Mouse (Mus musculus): Measurements from ENCODE around the gene Col25a1.

Col25a1 gene

GRCm38 (mm10) chr3:130584007-130584406 is 452.7 kb downstream of the Col25a1 start:
- DNase-seq = no peak

GRCm38 (mm10) chr3:130595050-130595449 is 463.7 kb downstream of the Col25a1 start:
- DNase-seq = no peak

DNA sequence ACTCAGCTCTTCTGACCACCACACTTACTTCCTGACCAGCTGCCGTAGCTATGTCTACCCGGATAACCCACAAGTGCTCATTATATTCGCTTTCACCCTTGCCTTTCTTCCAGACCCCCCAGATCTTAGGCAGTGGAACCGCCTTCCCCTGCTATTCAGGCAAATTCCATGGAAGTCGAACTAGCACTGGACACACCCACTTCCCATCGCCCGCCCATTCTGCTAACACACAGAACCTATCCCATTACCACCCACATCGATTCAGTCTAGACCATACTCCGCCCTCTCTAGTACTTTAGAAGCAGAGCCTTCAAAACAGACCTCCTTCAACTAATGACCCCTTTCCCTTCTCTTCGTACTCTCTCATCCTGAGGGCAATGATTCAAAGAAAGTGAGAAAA is 470.2 kb downstream of the Col25a1 start:
- no peak for DNase-seq

DNA sequence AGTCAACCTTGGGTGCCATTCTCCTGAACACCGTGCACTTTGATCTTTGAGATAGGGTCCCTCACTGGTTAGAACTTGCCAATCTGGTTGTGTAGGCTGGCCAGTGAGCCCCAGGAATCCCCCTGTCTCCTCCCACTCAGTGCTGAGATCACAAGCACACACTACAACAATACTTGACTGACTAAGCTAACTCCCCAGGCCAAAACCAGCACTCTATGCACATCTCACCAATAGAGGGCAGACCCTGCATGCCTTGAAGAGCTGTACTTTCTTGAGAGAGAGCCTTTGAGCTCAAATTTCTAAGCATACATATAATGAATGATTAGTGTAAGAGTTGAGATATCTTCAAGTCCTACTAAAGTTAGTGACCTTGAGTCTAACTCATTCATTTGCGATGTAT is 476.6 kb downstream of the Col25a1 start:
- DNase-seq = no peak

GRCm38 (mm10) chr3:130614444-130614843 is 483.1 kb downstream of the Col25a1 start:
- DNase-seq = no peak

GRCm38 (mm10) chr3:130615625-130616024 is 484.3 kb downstream of the Col25a1 start:
- DNase-seq = no peak

DNA sequence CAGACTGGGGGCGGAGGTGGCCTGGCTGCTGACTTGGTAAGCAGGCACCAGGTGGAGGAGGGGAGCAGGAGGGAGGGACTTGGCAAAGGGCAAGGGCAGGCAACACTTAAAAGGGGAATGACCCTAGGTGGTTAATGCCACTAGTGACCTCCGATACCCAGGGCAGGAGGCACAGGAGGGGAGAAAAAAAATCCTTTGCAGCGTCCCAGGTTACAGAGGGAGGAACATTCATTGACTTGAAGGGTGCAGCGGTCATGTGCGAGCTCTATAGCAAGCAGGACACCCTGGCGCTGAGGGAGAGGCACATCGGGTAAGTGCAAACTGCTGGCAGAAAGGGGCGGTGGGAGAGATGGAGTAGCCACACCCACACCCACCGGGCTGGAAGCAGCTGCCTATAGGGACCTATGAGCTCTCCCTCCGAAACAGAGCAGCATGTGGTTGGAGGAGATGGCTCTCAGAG is 486.2 kb downstream of the Col25a1 start, which contains the start of gene Etnppl:
Gene Etnppl, plus strand, starts transcription at position 10 of the 460 bp plus-strand sequence.
- no peak for DNase-seq

DNA sequence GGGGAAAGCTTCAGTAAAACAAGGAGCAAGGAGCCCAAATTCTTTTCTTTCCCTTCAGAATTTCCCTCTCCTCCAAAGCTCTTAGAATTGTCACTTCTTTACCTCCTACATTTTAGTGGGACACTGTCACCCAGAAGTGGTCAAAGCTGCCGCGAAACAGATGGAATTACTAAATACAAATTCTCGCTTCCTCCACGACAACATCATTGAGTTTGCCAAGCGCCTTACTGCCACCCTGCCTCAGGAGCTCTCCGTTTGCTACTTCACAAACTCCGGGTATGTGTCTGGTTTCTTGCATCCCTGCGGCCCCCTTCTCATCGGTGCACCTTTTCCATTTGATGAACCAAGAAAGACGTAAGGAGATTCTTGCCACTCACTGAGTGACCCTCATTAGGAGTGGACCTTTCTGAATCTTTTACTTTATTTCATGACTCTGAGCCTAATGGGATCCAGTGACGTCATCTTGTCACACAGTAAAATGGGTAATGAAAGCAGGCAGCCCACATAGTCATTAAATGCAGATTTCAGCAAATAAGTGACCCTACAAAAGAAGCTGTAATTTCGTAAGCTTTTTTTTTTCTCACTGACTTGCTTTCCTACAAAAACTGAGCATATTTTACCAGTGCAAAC is 489.3 kb downstream of the Col25a1 start:
- no peak for DNase-seq

- DNase-seq = no peak
These were observed 497.1 kb downstream of the Col25a1 start for GRCm38 (mm10) chr3:130628358-130628757.

- DNase-seq = peak; percentile 24
These were observed 502.6 kb downstream of the Col25a1 start for GRCm38 (mm10) chr3:130633859-130634258.

DNA sequence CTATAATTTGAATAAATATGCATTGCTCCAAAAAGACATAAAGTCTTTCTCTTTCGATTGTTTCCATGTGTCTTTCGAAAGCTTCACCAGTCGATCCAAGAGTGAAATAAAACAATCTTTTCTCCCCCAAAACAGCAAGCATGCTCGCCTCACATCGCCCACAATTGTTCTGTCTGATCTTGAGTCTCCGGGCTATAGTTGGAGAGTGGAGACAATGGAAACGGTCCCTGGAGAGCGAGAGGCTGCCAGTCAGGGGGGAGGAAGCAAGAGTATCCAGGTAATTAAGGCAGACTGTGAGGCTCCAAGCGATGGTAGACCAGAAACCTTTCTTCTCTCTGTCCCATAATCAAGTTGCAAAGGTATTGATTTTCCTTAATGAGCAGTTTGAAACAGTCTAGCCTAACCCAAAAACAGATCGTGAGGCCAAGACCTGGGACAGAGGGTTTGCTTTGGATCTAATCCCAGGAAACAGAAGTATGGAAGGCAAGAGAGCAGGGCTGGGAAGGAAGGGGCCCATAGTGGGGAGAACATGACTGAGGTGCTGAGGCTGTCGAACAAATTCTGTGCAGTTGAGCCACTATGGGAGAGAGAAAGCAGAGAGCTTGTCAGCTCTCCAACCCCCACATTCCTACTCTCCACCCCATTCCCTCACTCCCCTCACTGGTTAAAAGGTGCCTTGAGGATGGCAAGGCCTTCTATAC is 515.0 kb downstream of the Col25a1 start:
- DNase-seq = no peak
